Mouse (Mus musculus) T-cell, adult 2 months (primary cell): ENCODE data around the gene Nexn.
"Not testable (repeated sequence)": the region's sequence is repeated elsewhere in the genome, so short reads cannot be mapped to it uniquely, and the experiment has no call there.

Experiments
- DNase-seq: peaks from one replicate; pipeline ENCODE4 v3.0.0; 2022; ENCODE audit warnings: low spot score

The Nexn gene

DNA sequence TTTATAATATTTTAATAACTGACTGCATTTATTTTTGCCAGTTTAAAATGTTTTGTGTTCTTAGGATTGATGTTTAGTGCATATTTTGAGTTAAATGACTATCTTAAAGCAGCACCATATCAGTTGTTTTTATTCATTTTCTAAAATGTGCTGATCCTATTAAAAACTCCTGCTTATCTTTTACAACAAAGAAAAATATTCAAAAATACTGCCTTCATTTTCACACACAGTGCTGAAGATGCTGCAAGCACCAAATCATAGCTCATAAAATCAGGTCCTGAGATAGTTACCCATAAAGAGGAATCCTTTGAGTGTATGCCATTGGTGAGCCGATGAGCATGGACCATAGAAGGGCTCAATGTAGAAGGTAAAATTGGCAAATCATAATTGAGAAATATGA, 30.9 kb downstream of the Nexn start:
- DNase-seq = no peak

DNA sequence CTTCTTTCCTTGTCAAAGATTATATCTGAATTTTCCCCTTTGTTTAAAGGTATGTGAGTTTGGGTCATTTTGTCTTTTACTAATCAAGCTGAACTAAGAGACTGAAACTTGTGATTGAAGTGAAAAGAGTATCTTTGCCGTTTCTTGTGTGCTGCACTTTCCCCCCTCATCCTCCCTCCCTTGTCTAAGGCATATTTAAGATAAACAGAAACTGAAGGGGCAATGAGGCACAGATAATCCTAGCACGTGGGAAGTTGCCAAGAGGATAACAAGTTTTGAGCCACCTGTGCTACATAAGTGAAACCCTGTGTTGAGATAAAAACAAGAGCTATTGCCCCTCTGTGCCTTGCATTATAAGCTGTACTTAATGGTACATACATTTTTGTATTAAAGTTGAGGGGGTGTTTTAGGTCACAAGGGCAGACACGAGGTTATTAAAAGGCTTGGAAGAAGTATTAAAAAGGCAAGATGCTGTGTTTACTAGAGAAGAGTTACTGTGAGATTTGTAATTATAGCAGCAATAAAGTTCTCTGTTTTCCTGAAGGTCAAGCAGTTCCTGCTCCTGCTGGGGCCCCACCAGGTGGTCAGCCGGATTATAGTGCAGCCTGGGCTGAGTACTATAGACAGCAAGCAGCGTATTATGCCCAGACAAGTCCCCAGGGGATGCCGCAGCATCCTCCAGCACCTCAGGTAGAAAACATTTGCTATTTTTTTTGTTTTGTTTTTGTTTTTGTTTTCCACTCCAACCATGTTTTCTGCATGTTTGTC, 34.6 kb downstream of the Nexn start:
- DNase-seq = no peak

DNA sequence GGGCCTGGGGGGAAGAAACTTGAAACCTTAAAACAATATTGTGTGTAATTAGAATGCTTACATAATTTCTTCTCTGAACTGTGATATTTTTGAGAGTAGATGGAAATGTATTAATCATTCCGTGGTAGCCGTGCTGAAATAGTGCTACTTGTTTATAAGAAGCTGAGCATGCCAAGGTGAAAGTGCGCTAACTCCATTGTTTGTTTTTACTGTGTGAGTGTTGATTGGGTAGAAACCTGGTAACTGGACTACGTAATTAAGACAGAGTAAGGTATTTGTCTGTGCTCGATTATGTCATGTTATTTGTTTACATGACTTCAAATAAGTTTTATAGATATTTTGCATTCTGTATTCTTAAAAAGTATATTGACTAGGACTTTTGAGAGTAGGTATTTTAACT, 36.9 kb downstream of the Nexn start:
- DNase-seq = no peak

DNA sequence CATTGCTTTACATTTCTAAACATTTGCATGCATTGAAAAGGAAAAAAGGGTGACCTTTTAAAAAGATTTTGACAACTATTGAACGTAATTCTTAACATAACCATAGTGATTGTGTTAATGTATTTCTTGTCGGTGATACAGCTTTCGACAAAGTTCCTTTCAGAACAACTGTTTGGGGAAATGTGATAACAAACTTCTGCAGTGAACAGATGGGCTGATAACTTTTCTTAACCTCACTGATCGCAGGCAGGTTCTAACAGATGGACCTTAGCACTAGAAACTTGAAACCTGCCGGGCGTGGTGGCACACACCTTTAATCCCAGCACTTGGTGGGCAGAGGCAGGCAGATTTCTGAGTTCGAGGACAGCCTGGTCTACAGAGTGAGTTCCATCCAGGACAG, 37.3 kb downstream of the Nexn start:
- no peak for DNase-seq

DNA sequence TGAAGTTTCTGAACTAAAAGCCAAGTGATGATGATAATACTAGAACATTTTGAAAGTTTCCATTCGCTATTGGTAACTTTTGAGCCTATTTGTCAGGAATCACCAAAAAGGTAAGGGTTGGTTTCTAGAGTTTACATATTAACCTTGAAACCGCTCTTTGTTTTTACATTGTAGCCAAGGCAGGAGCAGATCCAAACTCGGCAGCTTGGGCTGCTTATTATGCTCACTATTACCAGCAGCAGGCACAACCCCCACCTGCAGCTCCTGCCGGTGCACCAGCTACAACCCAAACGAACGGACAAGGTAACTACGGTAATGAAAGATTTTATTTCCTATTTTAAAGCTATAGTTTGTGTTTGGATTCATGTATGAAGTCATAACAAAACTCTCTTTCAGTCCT, 40.2 kb downstream of the Nexn start:
- no peak for DNase-seq

DNA sequence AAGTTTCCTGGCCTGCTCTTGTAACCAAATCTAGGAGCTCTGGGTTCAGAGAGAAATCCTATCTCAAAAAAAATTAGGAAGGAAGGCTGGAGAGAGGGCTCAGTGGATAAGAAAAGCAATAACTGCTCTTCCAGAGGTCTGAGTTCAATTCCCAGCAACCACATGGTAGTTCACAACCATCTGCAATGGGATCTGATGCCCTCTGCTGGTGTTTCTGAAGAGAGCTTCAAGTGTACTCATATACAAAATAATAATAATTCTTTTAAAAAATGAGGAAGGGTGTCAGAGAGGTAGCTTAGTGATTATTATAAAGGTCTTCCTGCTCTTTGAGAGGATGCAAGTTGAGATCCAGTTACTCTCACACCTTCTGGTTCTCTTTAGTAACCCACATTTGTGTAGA, 41.2 kb downstream of the Nexn start:
- no peak for DNase-seq

DNA sequence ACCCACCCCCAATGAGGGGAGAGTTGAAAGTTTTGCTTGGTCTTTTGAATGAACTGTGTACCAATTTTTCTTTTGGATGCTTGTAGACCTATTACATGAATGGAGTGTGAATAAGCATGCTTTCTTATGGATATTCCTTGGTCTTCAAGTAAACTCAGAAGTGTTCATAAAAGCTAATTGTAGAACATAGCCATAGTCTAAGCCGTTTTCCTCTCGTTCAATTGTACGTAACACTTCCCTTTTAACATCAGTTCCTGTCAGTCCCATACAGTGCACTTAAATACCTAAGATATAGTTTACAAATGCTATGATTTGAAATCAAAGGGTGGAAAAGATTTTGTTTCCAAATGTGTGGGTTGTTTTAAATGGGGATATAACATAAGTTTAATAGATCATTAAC, 52.7 kb downstream of the Nexn start:
- no peak for DNase-seq

DNA sequence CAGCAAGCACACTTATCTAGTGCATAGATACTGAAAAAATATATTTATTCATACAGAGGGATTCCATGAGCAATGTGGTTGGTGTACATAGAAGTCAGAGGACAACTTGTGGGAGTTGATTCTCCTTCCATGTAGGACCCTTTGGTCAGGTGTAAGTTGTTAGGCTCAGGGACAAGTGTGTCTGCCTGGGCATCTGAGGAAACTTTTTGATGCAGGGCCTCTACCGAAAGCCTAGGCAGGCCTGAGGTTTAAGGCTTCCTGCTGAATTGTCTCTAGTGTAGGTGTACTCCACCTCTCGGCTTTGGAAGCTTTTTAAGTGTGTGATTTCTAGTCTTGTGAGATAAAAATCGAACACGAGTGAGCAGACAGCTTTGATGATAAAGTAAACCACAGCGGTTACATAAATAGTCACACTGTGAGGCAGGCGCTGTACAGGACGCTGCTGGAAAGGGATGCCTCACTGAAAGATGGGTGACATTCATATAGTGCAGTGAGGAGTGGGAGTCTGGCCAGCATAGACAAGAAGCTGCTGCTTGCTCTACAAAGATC, 54.3 kb downstream of the Nexn start:
- DNase-seq = peak; percentile 79

DNA sequence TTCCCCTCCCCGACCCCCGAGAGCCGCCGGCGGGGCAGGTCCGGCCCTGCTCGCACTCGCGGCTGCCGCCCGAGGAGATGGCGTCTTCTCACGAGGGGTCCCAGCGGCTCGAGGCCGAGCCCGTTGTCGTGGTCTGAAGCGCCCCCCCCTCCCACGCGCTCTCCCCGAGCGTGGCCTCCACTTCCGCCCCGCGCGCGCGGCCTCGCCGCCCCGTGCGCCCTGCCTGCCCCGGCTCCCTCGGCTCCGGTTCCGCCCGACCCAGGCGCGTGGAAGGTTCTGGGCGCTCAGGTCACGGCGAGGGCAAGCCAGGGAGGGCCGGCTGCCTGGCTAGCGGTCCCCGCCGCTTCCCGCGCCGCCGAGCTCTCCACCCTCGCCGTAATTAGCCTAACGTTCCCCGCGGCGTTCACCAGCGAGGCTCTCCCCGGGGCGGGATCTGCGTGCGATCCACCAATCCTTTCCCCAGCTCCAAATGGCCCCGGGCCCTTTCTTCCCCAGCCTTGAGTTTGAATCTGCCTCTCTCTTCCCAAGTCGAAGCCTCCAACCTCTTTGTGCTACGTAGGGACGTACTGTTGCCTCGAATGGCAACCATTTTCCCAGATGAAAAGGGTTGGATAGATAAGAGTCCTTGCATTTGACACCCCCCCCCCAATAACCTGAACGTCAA, 55.3 kb downstream of the Nexn start:
- DNase-seq = peak; percentile 65

DNA sequence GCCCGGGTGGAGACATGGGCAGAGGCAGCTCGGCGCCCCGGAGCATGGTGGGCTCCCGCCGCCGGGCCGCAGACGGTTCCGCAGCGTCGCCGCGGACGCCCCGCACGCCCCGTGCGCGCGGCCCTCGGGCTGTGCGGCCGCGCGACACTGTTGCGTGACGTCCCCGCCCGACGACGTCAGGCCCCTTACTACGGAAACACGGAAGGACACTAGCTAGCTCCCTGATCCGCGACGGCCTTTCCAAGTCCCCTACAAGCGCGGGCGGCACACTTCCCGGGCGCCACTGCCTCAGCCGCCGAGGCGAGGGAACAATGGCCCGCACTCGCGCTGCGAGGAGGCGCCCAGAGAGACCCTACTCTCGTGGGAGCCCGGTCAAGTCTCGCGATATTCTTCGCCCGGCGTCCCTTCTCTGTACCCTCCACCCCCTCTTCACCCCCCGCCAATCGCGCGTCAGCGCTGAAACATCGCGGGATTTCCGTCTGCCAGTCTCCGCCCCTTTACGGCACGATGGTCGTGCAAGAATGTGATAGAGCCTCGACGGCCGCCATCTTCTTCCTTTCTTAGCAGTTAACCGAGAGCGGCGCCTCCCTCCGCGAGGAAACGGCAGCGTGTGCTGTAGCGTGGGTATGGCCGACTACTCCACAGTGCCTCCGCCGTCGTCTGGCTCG, 56.0 kb downstream of the Nexn start, which contains the start of the genes Dnajb4 and Fubp1:
Dnajb4 (minus strand) TSS at position 336 of the 668 bp plus-strand sequence.
Fubp1 (plus strand) TSS at position 456 of the 668 bp plus-strand sequence.
- DNase-seq = peak; percentile 100

DNA sequence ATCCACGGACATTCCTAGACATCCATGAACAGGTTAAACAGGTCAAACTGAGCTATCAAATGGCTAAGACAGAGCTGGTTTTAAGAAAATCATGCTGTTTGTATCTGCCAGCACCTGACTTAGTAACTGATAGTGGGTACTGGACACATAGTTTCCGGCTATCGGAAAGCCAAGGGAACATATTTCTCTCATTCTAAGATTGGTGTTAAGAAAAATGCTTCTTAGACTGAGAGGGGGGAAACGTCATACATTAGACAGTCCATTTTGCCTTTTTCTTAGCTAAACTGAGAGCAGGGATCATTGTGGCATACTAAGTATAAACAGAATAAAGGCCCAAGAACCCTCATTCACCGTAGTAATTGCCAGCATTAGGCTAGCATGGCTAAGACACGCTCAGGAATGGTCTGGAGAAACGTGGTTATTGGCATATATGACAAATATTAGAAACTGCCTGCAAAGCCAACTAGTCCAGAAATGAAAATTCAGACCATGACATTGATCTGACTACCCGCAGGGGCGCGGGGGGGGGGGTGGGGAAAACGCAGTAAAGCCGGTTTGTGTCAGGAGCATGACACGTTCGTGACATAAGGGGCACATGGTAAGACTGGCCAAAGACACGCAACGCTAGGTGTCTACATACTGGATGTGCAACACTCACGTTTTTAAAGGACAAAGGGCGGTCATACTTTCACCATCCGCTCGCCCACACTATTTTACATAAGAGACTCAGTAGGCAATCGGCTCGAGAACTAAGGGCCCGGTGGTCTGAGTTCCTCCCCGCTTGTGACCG, 56.8 kb downstream of the Nexn start:
- DNase-seq = no peak

DNA sequence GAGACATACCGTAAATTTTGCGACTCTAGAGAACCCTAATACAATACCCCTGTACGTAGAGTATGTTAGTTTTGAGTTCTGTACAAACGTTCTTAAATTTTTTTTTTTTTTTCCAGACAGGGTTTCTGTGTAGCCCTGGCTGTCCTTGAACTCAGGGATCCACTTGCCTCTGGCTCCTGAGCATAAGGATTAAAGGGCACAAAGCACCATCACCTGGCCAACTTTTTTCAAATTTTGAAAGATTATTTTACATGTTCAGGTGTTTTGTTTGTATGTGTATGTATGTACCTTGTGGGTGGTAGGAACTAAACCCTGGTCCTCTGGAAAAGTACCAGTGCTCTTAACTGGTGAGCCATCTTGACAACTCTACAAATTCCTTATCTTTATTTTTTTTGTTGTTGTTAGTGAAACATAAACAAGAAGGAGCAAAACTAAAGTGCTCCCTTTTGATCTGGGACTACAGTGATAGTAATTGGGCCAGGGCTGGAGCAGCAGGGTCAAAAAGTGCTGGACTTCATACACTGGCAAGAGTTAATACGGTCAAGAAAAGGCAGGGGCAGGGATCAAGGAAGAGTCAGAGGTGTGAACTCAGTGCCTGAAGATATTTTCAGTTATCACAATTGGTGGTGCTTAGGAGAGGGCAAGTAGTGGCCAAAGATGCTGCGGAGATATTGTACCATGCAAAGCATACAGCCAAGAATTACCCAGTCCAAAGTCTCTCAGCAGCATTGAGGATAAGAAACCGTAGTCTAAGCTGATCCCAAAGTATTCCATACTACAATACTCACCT, 57.9 kb downstream of the Nexn start:
- DNase-seq = no peak

DNA sequence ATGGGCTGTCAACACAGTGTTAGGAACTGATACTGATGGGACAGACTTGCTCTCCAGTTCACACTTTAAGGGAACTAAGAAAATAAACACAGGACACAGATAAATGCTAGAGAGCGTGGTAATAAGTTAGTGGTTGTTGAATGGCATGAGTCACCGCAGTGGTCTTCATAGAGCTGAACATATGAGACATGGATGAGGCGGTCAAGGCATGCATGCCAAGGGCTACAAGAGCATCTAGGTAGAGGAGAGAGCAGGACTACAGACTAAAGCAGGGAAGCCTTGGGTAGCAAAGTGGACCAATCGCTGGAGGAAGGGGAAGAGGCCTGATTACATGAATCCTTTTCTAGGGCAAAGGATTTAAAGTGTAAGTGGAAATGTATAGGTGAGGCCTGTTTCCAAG, 59.0 kb downstream of the Nexn start:
- no peak for DNase-seq

DNA sequence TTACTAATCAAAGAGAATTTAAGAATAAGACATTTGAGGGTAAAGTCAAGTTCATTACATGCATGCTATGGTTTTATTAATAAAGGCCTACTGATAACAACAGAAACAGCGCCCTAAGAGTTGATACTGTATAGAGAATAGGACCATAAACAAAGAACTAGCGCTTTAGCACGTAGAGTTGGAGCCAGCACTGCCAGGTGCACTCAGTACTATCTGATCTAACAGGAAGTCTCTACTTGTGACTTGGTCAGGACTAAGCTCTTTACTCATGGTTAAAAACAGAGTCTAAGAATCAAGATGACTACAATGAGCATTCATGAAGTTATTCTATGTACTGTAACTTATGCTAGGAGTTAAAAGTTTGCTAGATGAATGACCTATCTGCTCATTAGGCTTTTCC, 61.6 kb downstream of the Nexn start:
- DNase-seq = peak; percentile 13

DNA sequence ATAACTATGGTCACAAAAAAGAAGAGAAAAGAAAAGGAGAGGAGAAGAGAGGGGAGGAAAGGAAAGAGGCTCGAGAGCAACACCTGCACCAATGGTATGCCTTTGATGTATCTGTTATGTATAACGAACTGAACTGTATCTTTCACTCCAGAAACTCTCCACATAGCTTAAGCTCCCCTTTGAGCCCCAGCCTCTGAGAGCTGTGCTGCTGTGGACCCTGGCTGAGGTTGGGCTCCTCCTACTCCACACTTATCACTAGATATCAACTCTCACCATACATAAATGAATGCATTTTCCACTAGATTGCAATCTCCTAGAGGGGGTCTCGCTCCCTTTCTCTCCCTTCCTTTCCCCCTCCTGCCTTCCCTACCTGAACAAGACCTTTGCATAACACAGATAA, 62.2 kb downstream of the Nexn start:
- no peak for DNase-seq

DNA sequence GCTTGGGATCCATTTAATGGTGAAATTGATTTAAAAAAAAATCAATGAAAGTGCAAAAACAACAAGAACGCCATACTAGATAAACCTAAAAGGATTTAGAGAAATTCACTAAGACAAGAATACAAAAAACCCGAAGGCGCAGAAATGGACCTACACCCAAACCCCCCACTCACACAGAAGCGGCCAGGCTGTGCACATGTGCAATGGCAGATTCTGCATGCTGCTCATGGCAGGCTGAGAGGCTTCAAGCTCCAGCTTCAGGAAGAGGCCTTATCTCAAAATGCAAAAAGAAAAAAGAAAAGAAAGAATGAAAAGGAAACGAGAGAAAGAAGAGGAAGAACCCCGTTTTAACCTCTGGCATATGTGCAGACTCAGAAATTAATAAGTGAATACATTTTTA, 62.7 kb downstream of the Nexn start:
- no peak for DNase-seq

DNA sequence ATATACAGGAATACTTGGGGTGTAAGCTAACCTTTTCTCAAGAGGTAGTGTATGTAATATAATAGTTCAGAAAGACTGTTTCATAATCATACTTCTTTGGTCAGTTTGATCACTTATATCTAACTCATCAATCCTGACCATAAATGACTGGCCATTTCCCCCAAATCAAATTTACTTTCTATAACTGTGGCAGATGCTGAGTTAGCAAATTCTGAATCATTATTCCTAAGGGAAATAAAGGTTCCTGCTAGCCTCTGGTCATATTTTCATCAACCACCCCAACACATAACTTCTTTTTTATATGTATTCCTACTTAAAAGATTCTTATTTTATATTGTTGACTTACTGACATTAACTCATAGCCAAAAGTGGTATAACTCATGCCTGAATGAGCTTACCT, 63.2 kb downstream of the Nexn start:
- no peak for DNase-seq

DNA sequence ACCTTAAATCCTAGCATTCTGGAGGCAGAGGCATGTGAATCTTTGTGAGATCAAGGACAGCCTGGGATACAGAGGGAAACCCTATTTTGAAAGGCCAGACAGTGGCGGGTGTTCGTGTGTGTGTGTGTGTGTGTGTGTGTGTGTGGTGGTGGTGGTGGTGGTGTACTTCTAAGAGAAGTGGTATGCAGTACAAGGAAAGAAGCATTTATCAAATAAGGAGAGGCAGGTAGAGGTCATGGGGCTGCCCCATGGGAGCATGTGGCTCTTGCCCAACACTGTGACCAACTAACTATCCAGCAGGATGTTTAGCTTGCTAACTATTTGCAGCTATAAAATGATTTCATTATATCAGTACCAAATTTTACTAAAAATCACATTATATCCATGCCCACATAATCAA, 64.5 kb downstream of the Nexn start:
- DNase-seq = no peak

DNA sequence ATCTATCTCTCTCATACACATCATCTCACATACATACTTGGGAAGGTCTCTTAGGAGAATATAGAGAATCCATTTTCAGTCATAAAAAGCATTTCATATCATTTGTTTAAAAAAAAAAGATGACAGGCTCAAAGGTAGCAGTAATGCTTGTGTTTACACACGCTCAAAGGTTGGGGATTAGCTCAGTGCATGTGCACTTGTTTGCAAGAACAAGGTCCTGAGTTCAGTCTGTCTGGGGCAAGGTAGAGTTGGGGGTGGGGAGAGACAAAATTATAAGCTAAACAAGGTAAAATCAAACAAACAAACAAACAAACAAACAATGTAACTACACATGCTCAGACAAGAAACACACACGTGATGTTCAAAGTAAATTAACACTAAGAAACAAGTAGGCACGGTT, 65.0 kb downstream of the Nexn start:
- DNase-seq = no peak

DNA sequence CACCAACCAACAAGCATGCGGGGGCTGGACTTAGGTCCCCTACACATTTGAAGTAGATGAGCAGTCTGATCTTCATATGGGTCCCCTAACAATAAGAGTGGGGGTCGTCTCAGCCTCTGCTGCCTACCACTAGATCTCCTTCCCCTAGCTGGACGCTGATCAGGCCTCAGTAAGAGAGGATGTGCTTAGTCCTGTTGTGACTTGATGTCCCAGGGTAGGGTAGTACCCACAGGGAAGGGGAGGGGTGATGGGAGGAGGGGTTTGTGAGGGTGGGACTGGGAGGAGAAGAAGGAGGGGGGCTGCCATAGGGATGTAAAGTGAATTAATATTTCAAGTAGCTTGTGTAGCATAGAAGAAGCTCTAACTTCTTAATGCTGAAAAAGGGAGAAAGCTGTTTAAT, 67.0 kb downstream of the Nexn start:
- no peak for DNase-seq

DNA sequence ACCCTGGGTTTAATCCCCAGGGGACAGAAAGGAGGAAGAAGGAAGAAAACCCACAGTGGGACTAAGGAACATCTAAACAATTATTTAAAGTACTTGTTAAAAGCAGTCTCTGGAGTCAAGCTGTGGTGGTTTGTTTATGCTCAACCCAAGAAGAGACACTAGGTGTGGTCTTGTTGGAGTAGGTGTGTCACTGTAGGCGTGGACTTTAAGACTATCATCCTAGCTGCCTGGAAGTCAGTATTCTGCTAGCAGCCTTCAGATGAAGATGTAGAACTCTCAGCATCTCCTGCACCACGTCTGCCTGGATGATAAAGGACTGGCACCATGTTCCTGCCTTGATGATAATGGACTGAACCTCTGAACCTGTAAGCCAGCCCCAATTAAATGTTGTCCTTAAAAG, 68.9 kb downstream of the Nexn start:
- not testable (repeated sequence) for DNase-seq
